Mouse (Mus musculus) thymus, postnatal 4 days (tissue): Measurements from ENCODE around the gene Kitl.

Experiments
- DNase-seq: peaks from one replicate; pipeline ENCODE4 v3.0.0; 2021

Gene Kitl

DNA sequence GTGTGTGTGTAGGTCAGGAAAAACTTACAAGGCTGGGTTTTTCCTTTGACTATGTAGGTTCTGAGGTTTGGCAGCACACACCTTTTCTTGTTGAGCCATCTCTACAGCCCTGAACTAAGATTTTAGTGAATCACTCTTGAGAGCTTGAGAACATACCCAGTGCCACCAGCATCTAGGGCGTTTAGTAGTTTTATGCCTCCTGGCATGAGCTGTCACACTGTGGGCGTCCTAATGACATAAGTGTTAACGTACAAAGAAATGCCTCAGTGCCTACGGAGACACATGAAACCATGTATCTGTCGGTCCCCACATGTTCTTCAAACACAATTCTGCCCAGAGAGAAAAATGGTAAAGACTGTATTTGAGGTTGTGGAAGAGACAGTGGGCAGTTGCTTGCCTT is 15.0 kb downstream of the Kitl start:
- DNase-seq, result no peak

DNA sequence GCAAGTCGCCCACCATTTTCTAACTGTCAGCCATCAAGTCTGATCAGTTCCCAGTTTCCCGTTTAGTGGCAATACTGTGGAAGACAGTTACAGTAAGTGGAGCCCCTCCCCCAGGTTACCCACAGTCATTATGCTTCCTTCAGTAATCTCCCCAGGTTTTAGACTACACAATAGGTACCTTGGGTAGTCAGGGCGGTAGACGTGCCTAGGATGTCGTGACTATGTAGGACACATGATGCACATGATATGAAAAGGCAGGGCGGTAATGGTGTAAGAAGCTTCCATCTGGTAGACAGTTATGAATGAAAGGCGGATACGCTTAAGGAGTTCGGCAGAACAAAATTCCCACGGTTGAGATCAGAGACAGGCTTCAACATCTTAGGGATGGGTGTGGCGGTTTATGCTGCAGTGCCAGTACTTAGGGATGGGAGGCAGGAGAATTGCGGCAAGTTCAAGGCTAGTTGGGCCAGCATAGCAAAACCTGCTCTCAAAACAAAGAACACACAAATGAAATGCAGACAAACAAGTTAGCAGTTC is 15.6 kb downstream of the Kitl start:
- DNase-seq, result no peak

DNA sequence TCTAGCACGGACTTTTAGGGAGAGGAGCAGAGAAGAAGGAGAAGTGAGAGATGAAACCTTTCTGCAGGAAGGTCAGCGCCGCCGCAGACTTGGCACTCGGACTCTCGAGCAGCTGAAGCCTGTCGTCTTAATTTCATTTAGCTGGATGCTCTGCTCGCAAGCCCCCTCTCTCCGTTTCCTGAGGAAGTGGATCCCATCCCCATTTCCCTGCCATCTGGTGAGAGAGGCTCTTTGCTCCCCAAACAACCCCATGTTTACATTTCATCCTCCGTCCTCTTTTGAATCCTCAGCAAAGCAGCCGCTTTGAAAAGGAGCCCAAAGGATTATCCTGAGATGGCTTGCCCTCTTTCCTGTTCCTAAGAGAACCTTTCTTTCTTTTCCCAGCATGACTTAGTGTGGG is 16.2 kb downstream of the Kitl start:
- DNase-seq, result no peak

DNA sequence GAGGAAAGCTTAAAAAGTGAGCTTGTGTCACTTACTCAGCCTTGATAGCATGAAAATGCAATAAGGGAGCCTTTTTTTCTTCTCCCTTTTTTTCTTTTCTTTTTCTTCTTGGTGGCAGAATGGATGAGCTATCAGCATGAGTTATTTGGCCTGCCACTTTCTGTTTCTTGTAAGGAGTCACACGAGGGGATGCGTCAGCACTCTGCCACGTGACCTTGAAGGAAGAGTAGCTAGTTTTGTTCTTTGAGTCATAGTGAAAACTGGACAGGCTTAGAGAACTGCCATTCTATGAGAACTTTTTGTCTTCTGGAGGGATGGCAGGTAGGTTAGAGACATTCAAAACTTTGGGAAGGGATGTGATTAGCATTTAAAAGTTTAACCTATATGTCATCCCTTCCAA is 17.1 kb downstream of the Kitl start:
- no peak for DNase-seq

DNA sequence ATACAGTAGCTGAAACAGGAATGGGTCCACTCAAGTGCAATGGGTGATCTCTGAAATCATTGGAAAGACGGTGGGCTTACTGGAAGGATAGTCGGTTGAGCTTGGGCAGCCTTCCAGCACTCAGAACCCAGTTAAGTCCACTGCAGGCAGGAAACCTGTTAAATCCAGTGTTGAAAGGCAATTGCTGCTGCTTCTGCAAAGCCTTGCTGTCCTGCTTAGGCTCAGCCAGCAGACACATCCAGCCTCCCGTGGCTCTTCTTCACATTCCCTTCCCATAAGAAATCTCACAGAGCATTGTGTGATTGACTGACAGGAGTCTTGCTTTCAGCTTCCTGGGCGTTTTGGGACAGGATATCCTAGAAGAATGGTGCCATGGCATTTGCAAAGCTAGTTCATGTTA is 20.6 kb downstream of the Kitl start:
- DNase-seq, result no peak

DNA sequence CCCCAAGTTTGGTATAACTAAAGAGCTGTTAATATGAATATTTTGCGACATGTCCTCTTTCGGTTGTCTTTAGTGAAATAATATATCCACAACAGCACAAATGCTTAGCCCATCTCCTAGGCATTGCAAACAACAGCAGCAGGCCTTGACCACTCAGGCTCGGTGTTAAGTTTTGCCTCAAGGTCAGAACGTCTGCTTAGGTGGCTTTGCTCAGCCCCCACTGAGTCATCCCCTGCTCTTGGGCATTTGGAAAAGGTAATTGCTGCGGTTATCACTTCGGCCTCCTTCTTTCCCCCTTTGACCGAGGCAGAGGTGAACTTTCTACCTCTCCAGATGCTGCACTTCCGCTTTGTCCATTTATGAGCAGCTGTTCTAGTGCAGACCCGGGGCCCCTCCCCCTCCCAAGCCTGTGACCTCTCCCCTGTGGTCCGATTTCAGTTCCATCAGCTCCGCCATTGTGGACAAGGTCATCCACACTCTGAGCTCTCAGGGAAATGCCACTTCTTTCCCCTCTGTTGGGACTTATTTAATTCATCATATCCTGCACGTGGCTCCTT is 23.0 kb downstream of the Kitl start:
- no peak for DNase-seq

DNA sequence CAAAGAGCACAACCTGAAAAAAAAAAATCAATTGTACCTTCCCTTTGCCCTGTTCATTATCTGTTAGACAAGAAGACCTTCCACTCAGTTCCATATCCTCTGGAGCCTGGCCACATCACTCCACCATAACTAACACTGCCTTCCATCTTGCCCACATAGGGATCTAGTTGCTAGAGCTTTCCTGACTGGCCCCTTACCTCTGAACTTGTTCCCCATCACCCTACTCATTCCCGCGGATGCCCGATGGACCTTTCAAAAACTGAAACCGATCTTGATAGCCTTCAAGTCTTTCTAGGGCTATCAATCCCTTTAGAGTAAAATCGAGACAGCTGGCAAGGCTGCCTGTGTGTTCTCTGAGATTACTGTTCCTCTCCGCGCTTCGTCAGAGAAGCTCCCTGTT is 23.6 kb downstream of the Kitl start:
- DNase-seq, result no peak

DNA sequence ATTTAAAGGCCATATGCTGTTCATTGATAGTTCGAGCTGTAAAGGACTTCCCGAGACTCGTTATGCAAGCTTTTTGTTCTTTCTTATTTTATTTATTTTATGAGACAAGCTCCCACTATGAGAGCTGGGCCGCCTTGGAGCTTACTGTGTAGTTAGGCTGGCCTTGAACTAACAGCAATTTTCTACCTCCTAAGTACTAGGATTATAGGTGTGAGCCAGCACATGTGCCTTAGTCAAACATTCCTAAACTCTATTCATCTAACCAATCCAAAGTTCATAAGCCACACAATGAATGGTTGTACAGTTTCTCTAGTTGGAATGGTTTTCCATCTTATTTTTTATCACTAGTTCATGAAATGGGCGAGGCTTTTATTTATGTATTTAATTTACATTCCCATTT is 28.3 kb downstream of the Kitl start:
- DNase-seq, result no peak

DNA sequence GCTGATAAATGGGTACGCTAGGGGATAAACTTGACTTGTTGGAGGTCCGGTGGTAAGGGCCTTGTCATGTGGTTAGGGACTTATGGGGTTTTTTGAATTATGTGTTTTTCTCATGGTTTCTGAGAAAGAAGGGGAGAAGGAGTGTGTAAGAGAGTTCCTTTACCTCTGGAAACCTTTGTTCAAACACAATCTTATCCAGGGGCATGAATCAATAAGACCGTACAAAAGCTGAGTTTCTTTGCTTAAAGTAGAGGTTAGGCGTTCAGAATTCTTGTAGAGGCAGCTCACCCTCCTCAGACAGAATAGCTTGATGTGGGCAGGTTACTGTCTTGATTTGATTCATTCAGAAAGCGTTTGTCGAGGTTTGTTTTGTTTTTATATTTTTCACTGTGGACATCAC is 28.7 kb downstream of the Kitl start:
- no peak for DNase-seq

DNA sequence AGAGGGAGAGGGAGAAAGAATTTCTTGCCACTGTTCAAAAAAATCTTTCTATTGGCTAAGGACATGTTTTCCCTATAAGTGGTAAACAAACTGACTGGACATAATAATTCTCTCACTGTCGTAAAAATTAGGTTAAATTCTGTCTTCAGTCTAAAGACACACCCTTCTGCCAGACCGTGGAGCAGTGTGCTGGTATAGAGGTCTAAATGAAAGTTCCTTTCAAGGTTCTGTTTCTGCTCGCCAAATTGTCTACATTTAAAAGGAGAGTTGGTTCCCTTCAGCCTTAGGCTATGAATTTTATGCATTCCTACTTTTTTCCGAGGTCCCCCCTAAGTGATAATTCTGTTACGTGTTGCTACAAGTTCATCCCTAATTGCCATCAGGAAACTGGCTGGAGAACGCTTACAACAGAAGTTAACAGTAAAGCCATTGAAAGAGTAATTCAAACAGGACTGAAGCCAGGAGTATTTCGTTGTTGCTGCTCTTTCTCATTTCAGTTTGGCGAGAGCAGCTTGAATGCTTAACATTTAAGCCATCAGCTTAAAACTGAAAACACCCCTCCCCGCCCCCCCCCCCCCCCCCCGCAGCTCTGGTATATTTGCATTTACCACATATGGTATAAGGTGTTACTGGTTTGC is 35.8 kb downstream of the Kitl start:
- no peak for DNase-seq

DNA sequence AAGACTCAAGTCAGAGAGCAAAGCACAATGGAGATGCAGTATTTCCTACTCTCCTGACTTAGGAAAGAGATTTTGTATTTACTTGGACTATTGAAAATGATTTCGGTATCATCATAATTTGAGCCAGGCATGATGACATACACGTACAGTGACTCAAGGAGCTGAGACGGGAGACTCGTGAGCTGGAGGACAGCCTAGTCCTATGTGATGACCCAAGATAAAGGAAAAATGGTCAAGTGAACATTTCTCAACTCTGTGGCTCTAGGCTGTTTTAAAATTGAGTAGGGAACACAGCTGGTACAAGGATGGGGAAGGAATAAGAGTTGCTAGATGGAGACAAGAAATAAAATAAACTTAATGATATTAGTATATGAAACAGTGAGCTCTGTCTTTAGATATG is 37.0 kb downstream of the Kitl start:
- no peak for DNase-seq

DNA sequence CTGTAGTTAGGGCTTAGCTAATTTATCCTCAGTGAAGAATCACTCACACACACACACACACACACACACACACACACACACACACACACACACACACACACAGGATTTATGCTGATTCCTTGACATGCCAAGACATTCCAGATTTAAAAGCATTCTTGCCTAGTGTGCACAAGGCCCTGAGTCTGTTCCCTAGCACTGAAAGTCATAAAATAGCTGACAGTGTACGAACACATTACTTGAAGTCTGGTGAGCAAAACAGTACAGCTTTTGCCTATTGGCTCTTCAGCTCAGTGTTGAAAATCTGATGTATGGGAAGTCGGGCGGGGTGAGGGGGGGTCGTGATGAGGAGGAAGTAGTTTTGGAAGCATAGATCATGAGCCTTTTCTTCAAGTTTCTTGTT is 37.5 kb downstream of the Kitl start:
- no peak for DNase-seq

DNA sequence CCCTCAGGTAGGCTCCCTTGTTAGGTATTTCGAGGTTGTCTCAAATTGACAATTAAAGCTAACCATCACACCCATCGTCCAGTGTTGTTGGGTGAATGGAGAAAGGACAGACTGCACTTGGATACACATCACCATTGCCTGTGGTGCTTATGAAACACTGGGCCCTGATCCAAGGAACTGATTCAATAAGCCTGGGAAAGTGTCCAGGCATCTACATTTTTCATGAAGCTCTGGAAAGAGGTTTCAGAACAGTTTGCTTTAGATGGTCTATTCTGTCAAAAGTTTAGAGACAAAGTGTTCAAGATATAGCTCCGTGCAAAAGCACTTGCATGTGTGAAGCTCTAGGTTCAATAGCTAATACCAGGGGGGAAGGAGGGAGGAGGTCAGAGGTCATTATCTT is 38.6 kb downstream of the Kitl start:
- no peak for DNase-seq

DNA sequence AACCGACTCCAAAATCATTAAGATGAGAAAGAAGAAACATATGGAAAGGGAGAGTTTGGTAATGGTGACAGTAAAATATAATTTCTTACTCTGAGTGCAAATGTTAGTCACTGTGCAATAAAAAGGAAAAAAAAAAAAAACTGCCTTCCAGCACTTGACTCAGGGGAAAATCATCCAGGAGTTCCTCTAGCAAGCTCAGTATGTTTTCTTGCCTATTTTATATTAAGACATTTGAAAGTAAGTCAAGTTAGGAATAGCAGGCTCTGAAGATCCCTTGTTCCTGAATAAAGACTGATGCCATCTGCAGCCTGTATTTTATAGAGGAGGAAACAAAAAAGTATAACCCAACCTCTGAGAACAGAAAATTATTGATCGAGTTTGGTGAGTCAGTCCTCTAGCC is 39.7 kb downstream of the Kitl start:
- no peak for DNase-seq

DNA sequence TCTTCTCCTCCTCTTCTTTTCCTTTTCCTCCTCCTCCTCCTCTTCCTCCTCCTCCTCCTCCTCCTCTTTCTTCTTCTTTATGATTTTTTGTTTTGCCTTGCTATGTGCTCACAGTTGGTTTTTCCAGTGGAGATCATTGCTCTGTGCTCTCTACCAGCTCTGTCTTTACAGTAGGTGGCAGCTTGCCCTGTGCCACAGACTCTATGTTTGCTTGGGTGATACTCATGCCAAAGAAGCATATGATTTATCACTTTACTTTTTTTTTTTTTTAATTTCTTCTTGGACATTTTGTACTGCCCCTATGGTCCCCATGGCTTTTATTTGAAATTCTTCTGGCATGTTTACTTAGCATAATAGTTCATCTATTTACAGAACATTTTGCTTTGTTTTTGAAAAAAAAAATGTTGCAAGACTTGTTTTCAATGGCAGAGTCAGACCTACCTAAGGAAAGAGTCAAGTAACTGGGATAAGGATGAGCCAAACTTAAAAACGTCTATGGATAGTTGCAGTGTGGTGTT is 41.7 kb downstream of the Kitl start:
- DNase-seq, result no peak

DNA sequence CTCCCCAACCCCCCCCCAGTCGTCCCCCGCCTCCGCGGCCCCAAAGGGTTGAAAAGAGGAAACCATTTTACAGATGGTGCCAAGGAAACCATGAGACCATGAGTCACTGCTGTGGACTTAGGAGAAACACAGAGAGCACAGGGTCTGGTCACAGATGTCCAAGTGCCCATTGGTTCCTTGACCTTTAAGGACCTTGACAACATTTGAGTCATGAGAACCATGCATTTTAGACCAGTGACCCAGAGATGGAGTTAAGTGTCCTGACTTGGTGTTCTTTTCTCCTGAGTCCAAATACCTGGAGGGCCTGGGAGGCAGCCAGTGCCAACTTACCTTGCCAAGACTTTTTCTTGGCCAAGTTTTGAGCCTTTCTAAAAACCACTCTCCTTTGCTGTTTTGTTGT is 43.9 kb downstream of the Kitl start:
- DNase-seq, result no peak

DNA sequence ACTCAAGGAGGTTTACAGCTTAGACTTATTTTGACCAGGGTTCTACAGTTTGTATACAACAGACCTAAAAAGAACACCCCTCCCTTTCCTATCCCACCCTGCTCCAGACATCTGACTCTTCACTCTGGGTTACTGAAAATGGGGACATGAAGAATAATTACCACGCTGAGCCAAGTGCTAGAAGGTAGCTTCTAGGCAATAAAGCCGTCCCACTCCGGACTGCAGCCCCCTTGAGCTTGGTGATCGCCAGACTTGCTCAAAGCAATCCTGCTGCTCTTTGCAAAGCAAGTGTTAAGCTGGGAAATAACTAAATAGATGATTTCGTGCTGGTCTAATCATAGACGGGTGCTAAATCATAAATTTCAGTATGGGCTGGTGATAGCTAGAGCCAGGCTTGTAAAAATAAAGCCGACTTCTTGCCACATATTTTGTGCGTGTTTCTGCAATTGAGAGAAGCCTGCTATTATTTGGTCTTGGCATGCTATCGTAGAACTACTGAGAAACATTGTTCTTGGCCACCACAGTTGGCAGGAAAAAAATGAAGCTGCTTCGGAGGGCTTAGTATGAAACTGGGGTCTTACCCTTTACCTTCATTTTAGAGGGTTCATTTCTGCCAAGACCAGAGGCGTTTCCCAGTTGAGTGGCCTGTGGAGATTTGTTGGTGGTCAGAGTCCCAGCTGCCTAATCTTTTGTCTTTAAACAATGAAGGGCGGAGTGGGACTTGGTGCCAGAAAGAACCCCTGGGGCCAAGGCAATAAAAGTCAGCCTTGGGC is 50.3 kb downstream of the Kitl start:
- no peak for DNase-seq

DNA sequence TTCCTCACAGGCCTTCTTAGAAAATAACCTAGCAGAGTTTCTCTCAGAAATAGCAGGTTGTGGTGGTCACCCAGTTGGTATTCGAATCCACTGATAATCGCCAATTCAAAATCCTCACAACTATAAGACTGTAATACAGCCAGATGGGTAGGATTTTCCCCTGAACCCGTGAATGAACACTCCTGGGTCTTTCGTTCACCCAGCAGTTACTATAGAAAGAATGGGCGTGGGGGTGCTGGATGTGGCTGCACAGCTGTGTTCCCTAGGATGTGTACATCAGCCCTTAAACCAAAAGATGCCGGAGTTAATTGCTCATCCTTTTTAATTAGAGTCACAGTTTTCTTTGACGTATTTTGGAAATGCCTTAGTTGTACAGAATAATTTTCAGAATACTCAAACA is 50.9 kb downstream of the Kitl start:
- DNase-seq, result no peak

DNA sequence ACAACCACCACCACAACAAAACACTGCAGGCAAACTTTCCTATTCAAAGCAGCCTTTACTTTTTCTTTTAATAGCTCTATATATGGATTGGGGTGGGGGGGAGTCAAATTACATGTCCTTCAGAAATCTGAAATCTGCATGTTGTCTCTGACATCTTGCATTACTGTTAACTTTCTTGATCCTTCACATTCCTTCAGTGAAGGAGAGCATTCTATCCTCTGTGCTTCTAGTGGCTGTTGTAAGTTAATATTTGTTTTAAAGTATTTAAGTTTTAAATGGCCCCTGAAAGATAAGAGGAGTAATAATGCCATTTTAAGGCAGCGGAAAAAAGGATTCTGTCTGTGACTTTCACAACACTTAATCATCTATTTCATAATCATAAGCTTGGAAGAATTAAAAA is 57.2 kb downstream of the Kitl start:
- no peak for DNase-seq

DNA sequence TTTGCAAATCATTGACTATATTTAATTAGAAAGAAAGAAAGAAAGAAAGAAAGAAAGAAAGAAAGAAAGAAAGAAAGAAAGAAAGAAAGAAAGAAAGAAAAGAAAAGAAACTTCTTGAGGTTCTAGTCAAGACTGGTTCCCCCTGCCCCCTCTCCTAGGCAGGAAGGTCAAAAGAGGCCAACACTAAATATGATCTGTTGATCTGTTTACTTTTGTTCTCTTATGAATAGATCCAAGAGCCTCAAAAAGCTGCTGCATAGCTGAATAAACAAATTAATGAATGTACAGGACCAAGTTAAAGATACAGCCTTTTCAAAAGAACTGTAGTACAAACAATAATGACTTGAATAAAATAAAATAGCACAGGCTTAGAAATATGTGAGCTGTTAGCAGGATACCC is 57.7 kb downstream of the Kitl start:
- DNase-seq, result no peak

DNA sequence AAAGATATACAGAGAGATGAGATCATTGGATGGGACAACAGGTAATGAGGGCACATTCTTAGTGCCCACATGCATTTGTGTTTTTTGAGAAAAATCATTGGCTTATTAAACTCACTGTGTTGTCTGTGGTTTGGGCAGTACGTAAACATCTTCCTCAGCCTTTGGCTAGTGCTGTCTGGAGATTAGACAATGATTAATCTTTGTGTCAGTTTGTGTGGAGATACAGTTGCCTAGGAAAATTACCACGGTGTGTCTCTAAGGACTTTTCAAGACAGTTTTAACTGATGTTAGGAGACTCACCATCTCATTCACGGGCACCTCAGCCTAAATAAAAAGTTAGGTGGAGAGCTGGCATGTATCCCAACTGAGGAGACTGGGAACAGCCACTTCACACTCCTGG is 85.7 kb downstream of the Kitl start:
- no peak for DNase-seq

DNA sequence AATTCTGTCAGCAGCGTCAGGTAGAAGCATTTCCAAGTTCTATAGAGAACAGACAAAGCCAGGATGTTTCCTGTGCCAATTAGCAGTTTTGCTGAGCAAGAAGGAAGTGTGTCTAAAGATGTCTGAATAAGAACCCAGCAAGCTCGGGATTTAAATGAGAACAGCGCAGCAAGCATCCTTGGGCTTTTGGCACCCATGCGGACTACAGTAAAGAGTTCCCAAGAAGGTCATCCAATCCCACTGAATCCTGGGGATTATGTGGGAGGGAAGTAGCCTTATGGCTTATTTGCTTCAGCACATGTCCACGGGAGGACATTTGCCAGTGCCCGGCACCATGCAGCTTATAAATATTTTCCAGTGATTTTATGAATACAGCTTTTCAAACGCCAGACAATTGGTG is 95.8 kb downstream of the Kitl start:
- DNase-seq, result no peak

DNA sequence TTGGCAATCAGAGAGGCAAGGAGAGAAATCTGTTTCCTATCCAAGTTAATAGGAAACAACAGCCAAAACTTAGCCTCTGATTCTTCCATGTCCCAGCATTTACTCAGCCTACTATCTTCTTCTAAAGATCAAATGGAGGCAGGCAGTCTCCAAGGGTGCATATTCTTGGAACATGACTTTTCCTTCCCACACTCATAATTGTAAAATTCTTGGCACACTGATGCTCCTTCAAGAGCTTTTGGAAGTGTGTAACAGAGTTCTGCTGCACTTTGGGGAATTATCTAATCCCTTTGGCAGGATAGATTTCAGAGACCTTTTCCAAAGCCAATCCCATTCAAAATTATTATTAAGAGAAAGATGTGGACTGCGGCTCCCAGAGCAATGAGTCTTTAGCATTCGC is 100.1 kb downstream of the Kitl start:
- DNase-seq, result no peak

DNA sequence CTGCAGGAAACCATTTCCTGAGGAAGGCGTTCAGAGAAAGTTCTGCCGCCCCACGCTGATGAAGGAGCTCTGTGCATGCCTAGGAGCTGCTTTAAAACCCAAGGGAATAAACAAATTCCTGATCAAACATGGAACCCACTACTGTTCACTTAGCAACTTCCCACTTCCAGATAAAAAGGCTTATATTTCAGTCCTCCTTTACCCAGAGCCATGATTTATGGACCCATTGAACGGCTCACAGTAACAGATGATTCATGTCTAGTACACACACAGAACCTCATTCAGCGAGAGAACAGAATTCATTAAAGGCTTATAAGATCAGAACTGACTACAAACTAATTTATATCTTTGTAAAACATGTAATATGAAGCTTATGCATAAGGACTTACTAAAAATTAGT is 109.0 kb downstream of the Kitl start:
- DNase-seq, result no peak
